27 mouse cellular contexts compared by ENCODE assay signal in genomic region chr2:6969228-6969627, GRCm38 (mm10).
"Had no signal": no experiment of that assay in that cellular context is flagged by ENCODE, and none has a peak within 500 bp of the region (broad histone marks: within the 10 kb centered on the region; RNA-seq: fewer than 3 reads in every experiment).

No protein-coding gene starts in this region.

- H3K4me1 ChIP-seq: heart, embryonic 10.5 days; hindbrain, embryonic 10.5 days; hindbrain, embryonic 12.5 days; intestine, embryonic 15.5 days; limb, embryonic 10.5 days; limb, embryonic 12.5 days; liver, embryonic 13.5 days; liver, embryonic 15.5 days had no signal

- H3K9me3 ChIP-seq: heart, embryonic 10.5 days; heart, embryonic 12.5 days; hindbrain, embryonic 10.5 days; hindbrain, embryonic 12.5 days; intestine, embryonic 15.5 days; limb, embryonic 10.5 days; limb, embryonic 12.5 days; liver, embryonic 13.5 days; liver, embryonic 15.5 days had no signal

- H3K4me2 ChIP-seq: heart, embryonic 12.5 days; hindbrain, embryonic 12.5 days; hindbrain, embryonic 14.5 days; intestine, embryonic 15.5 days; limb, embryonic 12.5 days; liver, embryonic 11.5 days; liver, embryonic 13.5 days; liver, embryonic 15.5 days had no signal

- H3K36me3 ChIP-seq: heart, embryonic 10.5 days; heart, embryonic 12.5 days; hindbrain, embryonic 10.5 days; hindbrain, embryonic 12.5 days; intestine, embryonic 15.5 days; limb, embryonic 10.5 days; limb, embryonic 12.5 days; liver, embryonic 13.5 days; liver, embryonic 15.5 days had no signal

- DNase-seq: gastrocnemius, adult 2 months; gastrocnemius, postnatal 10 days; gastrocnemius, postnatal 25 days; heart, adult 18-20 months; heart, postnatal 10 days; heart, postnatal 4 days; kidney, adult 18-20 months; kidney, adult 8-10 months; kidney, postnatal 10 days; kidney, postnatal 25 days; kidney, postnatal 4 days; liver; liver, embryonic 13.5 days; lung, adult 18-20 months had no signal

- H3K4me3 ChIP-seq: gastrocnemius, adult 2 months; heart, embryonic 10.5 days; heart, embryonic 12.5 days; hindbrain, embryonic 10.5 days; hindbrain, embryonic 12.5 days; intestine, embryonic 15.5 days; limb, embryonic 10.5 days; limb, embryonic 12.5 days; liver, embryonic 13.5 days; liver, embryonic 15.5 days had no signal

- ATAC-seq: hindbrain, embryonic 16.5 days; inflammation-experienced regulatory T-cells, adult 6 months; intestine, embryonic 15.5 days; intestine, postnatal 0 days had no signal

- H3K27me3 ChIP-seq: heart, embryonic 12.5 days; hindbrain, embryonic 12.5 days; intestine, embryonic 15.5 days; limb, embryonic 12.5 days; liver, embryonic 13.5 days; liver, embryonic 15.5 days had no signal

- H3K9ac ChIP-seq: heart, embryonic 12.5 days; hindbrain, embryonic 12.5 days; hindbrain, embryonic 14.5 days; intestine, embryonic 15.5 days; limb, embryonic 12.5 days; liver, embryonic 13.5 days; liver, embryonic 15.5 days had no signal

- H3K27ac ChIP-seq: gastrocnemius, adult 2 months; heart, embryonic 10.5 days; hindbrain, embryonic 10.5 days; hindbrain, embryonic 12.5 days; hindbrain, embryonic 14.5 days; intestine, embryonic 15.5 days; limb, embryonic 10.5 days; limb, embryonic 12.5 days; liver, embryonic 13.5 days; liver, embryonic 15.5 days had no signal
